8 mouse cellular contexts compared by ENCODE assay signal in the genomic region with DNA sequence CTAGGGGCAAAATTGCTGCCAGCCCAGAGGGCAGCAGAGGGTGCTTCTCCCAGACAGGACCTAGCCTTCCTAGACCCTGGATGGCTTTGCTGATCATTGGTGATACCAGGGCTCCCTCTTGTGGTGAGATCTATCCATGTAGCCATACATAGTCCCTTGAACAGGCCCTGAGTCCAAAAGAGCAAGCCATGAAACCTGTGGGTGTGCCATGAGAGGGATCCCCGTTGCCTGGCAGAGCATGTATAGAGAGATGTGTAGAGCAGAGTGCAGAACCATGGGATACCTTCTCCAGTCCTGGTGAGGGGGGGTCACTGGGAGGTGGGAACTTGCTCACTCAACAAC. TPM values are rescaled to one million over a fixed set of nuclear protein-coding genes. Genes with fewer than 3 reads are reported as not detected.
DNase-seq lines count a peak whose midpoint lies in the region; ATAC-seq and TF ChIP-seq lines count a peak whose summit lies in the region.

No protein-coding gene starts in this region.

- no peaks in the 10 kb centered on the region; the same call in 1 of the 2 replicates for H3K36me3 ChIP-seq in heart, embryonic 11.5 days (ENCODE audit: control insufficient read depth, insufficient read depth, low read length)
- no peaks in the 10 kb centered on the region for H3K36me3 ChIP-seq in kidney, embryonic 15.5 days
- no peaks in the 10 kb centered on the region for H3K36me3 ChIP-seq in limb, embryonic 13.5 days
- no peaks in the 10 kb centered on the region for H3K36me3 ChIP-seq in midbrain, embryonic 16.5 days (ENCODE audit: control insufficient read depth, insufficient read depth, low read length)

- no peak overlapping the region for H3K9ac ChIP-seq in heart, embryonic 11.5 days (ENCODE audit: low read depth, low read length)
- no peak overlapping the region for H3K9ac ChIP-seq in kidney, embryonic 15.5 days
- H3K9ac ChIP-seq in limb, embryonic 13.5 days: no peak overlapping the region
- H3K9ac ChIP-seq in midbrain, embryonic 16.5 days (ENCODE audit: low read depth, low read length): no peak overlapping the region

- no peaks in the 10 kb centered on the region for H3K4me1 ChIP-seq in embryonic fibroblast, embryonic 13.5 days (ENCODE audit: control insufficient read depth, insufficient read depth, low read length)
- no peaks in the 10 kb centered on the region for H3K4me1 ChIP-seq in heart, embryonic 11.5 days (ENCODE audit: control insufficient read depth, insufficient read depth, low read length)
- H3K4me1 ChIP-seq in kidney, embryonic 15.5 days: peaks cover 21% of the 10 kb centered on the region
- H3K4me1 ChIP-seq in limb, embryonic 13.5 days: no peaks in the 10 kb centered on the region
- H3K4me1 ChIP-seq in midbrain, embryonic 16.5 days (ENCODE audit: control insufficient read depth, insufficient read depth, low read length): no peaks in the 10 kb centered on the region

- no peak overlapping the region for H3K27ac ChIP-seq in embryonic fibroblast, embryonic 13.5 days (ENCODE audit: insufficient read depth, low read length)
- no peak overlapping the region for H3K27ac ChIP-seq in heart, embryonic 11.5 days (ENCODE audit: low read depth, low read length)
- H3K27ac ChIP-seq in kidney, embryonic 15.5 days: no peak overlapping the region
- H3K27ac ChIP-seq in limb, embryonic 13.5 days: no peak overlapping the region
- H3K27ac ChIP-seq in midbrain, embryonic 16.5 days (ENCODE audit: low read length): no peak overlapping the region

- 0 out of 2 replicates have a peak, but pooled peaks cover 4% of the 10 kb centered on the region for H3K27me3 ChIP-seq in heart, embryonic 11.5 days (ENCODE audit: control insufficient read depth, insufficient read depth, low read length)
- H3K27me3 ChIP-seq in kidney, embryonic 15.5 days: no peaks in the 10 kb centered on the region
- H3K27me3 ChIP-seq in limb, embryonic 13.5 days: no peaks in the 10 kb centered on the region
- H3K27me3 ChIP-seq in midbrain, embryonic 16.5 days (ENCODE audit: control insufficient read depth, insufficient read depth, low read depth, low read length): no peaks in the 10 kb centered on the region

- no peak overlapping the region for H3K4me2 ChIP-seq in heart, embryonic 11.5 days
- no peak overlapping the region for H3K4me2 ChIP-seq in kidney, embryonic 15.5 days
- H3K4me2 ChIP-seq in limb, embryonic 13.5 days (replicated peaks): no peak overlapping the region
- H3K4me2 ChIP-seq in midbrain, embryonic 16.5 days (ENCODE audit: low read length): no peak overlapping the region

- 20% methylated on average over 1 of the region's 1 CpGs for WGBS in heart, embryonic 11.5 days (ENCODE audit: insufficient replicate concordance)
- WGBS in kidney, embryonic 15.5 days: 24% methylated on average over 1 of the region's 1 CpGs
- 16% methylated on average over 1 of the region's 1 CpGs for WGBS in limb, embryonic 13.5 days
- 29% methylated on average over 1 of the region's 1 CpGs for WGBS in midbrain, embryonic 16.5 days

- ATAC-seq in heart, embryonic 11.5 days (replicated peaks; ENCODE audit: insufficient number of reproducible peaks, low FRiP score, low TSS enrichment): peak; percentile 59; the same call in 1 of the 2 replicates
- ATAC-seq in kidney, embryonic 15.5 days (replicated peaks; ENCODE audit: low FRiP score): peak; percentile 73; the same call in 1 of the 2 replicates
- ATAC-seq in limb, embryonic 13.5 days (ENCODE audit: low FRiP score, low read depth): peak; percentile 77
- peak; percentile 81 for ATAC-seq in midbrain, embryonic 16.5 days

- no peaks in the 10 kb centered on the region for H3K9me3 ChIP-seq in heart, embryonic 11.5 days (replicated peaks; ENCODE audit: control insufficient read depth, low read length)
- no peaks in the 10 kb centered on the region for H3K9me3 ChIP-seq in kidney, embryonic 15.5 days (replicated peaks)
- H3K9me3 ChIP-seq in limb, embryonic 13.5 days: no peaks in the 10 kb centered on the region
- no peaks in the 10 kb centered on the region for H3K9me3 ChIP-seq in midbrain, embryonic 16.5 days (replicated peaks; ENCODE audit: control insufficient read depth, low read length, poor library complexity, severe bottlenecking)

- peak; percentile 49; the same call in 1 of the 2 replicates for TF ChIP-seq CTCF in embryonic fibroblast, embryonic 13.5 days (IDR thresholded peaks at IDR 0.05; ENCODE audit: borderline replicate concordance, insufficient read depth, low read length)

- TF ChIP-seq POLR2A in embryonic fibroblast, embryonic 13.5 days (IDR thresholded peaks at IDR 0.05; ENCODE audit: low read depth, low read length): no peak

- H3K4me3 ChIP-seq in embryonic fibroblast, embryonic 13.5 days (ENCODE audit: insufficient read depth, low read length): no peak overlapping the region
- no peak overlapping the region for H3K4me3 ChIP-seq in heart, embryonic 11.5 days (ENCODE audit: low read depth, low read length)
- H3K4me3 ChIP-seq in kidney, embryonic 15.5 days (replicated peaks): no peak overlapping the region
- no peak overlapping the region for H3K4me3 ChIP-seq in limb, embryonic 13.5 days
- no peak overlapping the region for H3K4me3 ChIP-seq in midbrain, embryonic 16.5 days (ENCODE audit: low read depth, low read length)

- peak; percentile 60 to 68 for DNase-seq in CD8-positive naive resting alpha-beta T cell, adult 2 months (ENCODE audit: low read depth in 2 of 2, low spot score in 2 of 2)
- DNase-seq in brain, adult 2 months (ENCODE audit: low read depth, low spot score): peak; percentile 90
- peak; percentile 59 to 68 for DNase-seq in spleen, postnatal 36 days (ENCODE audit: low spot score in 2 of 2)

RNA-seq across cellular contexts. Expression of a gene that starts 1.8 kb away (rescaled TPM):
- polyA plus RNA-seq in embryonic fibroblast, embryonic 13.5 days (2011; ENCODE audit: insufficient read length, low read depth, missing spikeins): 0.67 TPM in 1 of 2 replicates, not detected in the other
- polyA plus RNA-seq in heart, embryonic 11.5 days (2014; fragmentation: Nextera tagmentation; extraction: Ambion mirVana): 0.23 and 0.66 TPM in 2 replicates
- polyA plus RNA-seq in kidney, embryonic 15.5 days (2015; fragmentation: Nextera tagmentation; extraction: Ambion mirVana): 2.6 and 3.6 TPM in 2 replicates
- 0.59 and 0.71 TPM in 2 replicates for polyA plus RNA-seq in limb, embryonic 13.5 days (2015; fragmentation: Nextera tagmentation; extraction: Ambion mirVana)
- 0.16 and 0.31 TPM in 2 replicates for polyA plus RNA-seq in midbrain, embryonic 16.5 days (2015; fragmentation: Nextera tagmentation; extraction: Ambion mirVana)

RNA-seq across cellular contexts. Expression of a gene that starts 13.5 kb away (rescaled TPM):
- polyA plus RNA-seq in embryonic fibroblast, embryonic 13.5 days (2011; ENCODE audit: insufficient read length, low read depth, missing spikeins): not detected in 2 replicates
- 2.8 and 3.3 TPM in 2 replicates for polyA plus RNA-seq in heart, embryonic 11.5 days (2014; fragmentation: Nextera tagmentation; extraction: Ambion mirVana)
- 1.1 TPM in 2 replicates for polyA plus RNA-seq in kidney, embryonic 15.5 days (2015; fragmentation: Nextera tagmentation; extraction: Ambion mirVana)
- polyA plus RNA-seq in limb, embryonic 13.5 days (2015; fragmentation: Nextera tagmentation; extraction: Ambion mirVana): 5.1 and 5.7 TPM in 2 replicates
- 8.2 and 10.4 TPM in 2 replicates for polyA plus RNA-seq in midbrain, embryonic 16.5 days (2015; fragmentation: Nextera tagmentation; extraction: Ambion mirVana)
